Mouse (Mus musculus) right cerebral cortex, postnatal 4 days (tissue): ENCODE data around the gene Gm4778.
A peak's percentile ranks its signal among the peaks of the same experiment; 100 is the strongest.
"Not testable (repeated sequence)": the region's sequence is repeated elsewhere in the genome, so short reads cannot be mapped to it uniquely, and the experiment has no call there.

Source experiments
- DNase-seq: peaks from one replicate; pipeline ENCODE4 v3.0.0-alpha.2; 2022

The Gm4778 gene

GRCm38 (mm10) chr3:94263736-94264135 lies at the start of gene Gm4778:
Gm4778 (plus strand) TSS chr3:94264036.
- DNase-seq = not testable (repeated sequence)

GRCm38 (mm10) chr3:94260598-94260997 lies 3.2 kb upstream of the Gm4778 start:
- DNase-seq = no peak

- DNase-seq = no peak
These were observed 12.2 kb downstream of the Gm4778 start for GRCm38 (mm10) chr3:94275991-94276390.

GRCm38 (mm10) chr3:94305457-94305856 lies 41.6 kb downstream of the Gm4778 start:
- DNase-seq = no peak

- no peak for DNase-seq
These were observed 43.1 kb downstream of the Gm4778 start for GRCm38 (mm10) chr3:94306975-94307374.

- DNase-seq = peak; percentile 85
These were observed 46.0 kb downstream of the Gm4778 start, which contains the start of gene Them4 for GRCm38 (mm10) chr3:94309633-94310363. Them4 (plus strand) TSS chr3:94310089.

GRCm38 (mm10) chr3:94310491-94310890 lies 46.7 kb downstream of the Gm4778 start:
- DNase-seq = peak; percentile 6

- DNase-seq = no peak
These were observed 47.1 kb downstream of the Gm4778 start for GRCm38 (mm10) chr3:94310911-94311310.

- DNase-seq = no peak
These were observed 47.5 kb downstream of the Gm4778 start for GRCm38 (mm10) chr3:94311376-94311775.
